Mouse (Mus musculus): ENCODE data around the gene Rnf34. TPM values are rescaled to one million over a fixed set of nuclear protein-coding genes. Genes with fewer than 3 reads are reported as not detected.

Rnf34 gene
- 51.9 and 56.0 TPM in 2 replicates for polyA plus RNA-seq (2015; fragmentation: Nextera tagmentation; extraction: Ambion mirVana)

- H3K36me3 ChIP-seq (ENCODE audit: poor library complexity, severe bottlenecking): no peaks in the 10 kb centered on the region
- H3K27ac ChIP-seq: peak within 1 kb of the TSS; percentile 93
- peak; percentile 100 for ATAC-seq
- H3K4me1 ChIP-seq: peaks cover 25% of the 10 kb centered on the region
- H3K4me3 ChIP-seq: peak within 1 kb of the TSS; percentile 80
- peak within 1 kb of the TSS; percentile 95 for H3K4me2 ChIP-seq
- H3K9ac ChIP-seq: peak within 1 kb of the TSS; percentile 96
- no peaks in the 10 kb centered on the region for H3K27me3 ChIP-seq
- under 1% methylated on average over 59 of the region's 61 CpGs for WGBS
- H3K9me3 ChIP-seq (replicated peaks): no peaks in the 10 kb centered on the region
Observed at GRCm38 (mm10) chr5:122849521-122850318, at the start of gene Rnf34. Gene Rnf34 (plus strand): TSS chr5:122850048.

- WGBS: 86% methylated on average over 13 of the region's 13 CpGs
- Histone ChIP-seq H3K9ac (no peak overlapping the region), H3K27me3 (no peaks in the 10 kb centered on the region), H3K36me3 (ENCODE audit: poor library complexity, severe bottlenecking) (peaks cover 96% of the 10 kb centered on the region), H3K4me3 (no peak overlapping the region), H3K4me1 (peaks cover 30% of the 10 kb centered on the region), H3K27ac (peak overlapping the region; percentile 74), H3K4me2 (no peak overlapping the region), H3K9me3 (replicated peaks) (no peaks in the 10 kb centered on the region)
- ATAC-seq: no peak
Observed at GRCm38 (mm10) chr5:122800345-122801010, 49.4 kb upstream of the Rnf34 start.

GRCm38 (mm10) chr5:122801684-122802083, 48.2 kb upstream of the Rnf34 start:
- peaks cover 97% of the 10 kb centered on the region for H3K36me3 ChIP-seq (ENCODE audit: poor library complexity, severe bottlenecking)
- no peak overlapping the region for H3K9ac ChIP-seq
- no peaks in the 10 kb centered on the region for H3K27me3 ChIP-seq
- peaks cover 30% of the 10 kb centered on the region for H3K4me1 ChIP-seq
- H3K9me3 ChIP-seq (replicated peaks): no peaks in the 10 kb centered on the region
- ATAC-seq: no peak
- WGBS: 94% methylated on average over 8 of the region's 8 CpGs
- H3K27ac ChIP-seq: no peak overlapping the region
- no peak overlapping the region for H3K4me2 ChIP-seq
- H3K4me3 ChIP-seq: no peak overlapping the region

- H3K4me1 ChIP-seq: peaks cover 30% of the 10 kb centered on the region
- H3K4me3 ChIP-seq: no peak overlapping the region
- ATAC-seq: no peak
- no peak overlapping the region for H3K4me2 ChIP-seq
- H3K9me3 ChIP-seq (replicated peaks): no peaks in the 10 kb centered on the region
- peaks cover 100% of the 10 kb centered on the region for H3K36me3 ChIP-seq (ENCODE audit: poor library complexity, severe bottlenecking)
- H3K27ac ChIP-seq: no peak overlapping the region
- WGBS: 84% methylated on average over 9 of the region's 9 CpGs
- H3K27me3 ChIP-seq: no peaks in the 10 kb centered on the region
- no peak overlapping the region for H3K9ac ChIP-seq
Observed at GRCm38 (mm10) chr5:122802706-122803105, 47.1 kb upstream of the Rnf34 start.

- H3K36me3 ChIP-seq (ENCODE audit: poor library complexity, severe bottlenecking): peaks cover 94% of the 10 kb centered on the region
- peaks cover 3% of the 10 kb centered on the region; the same call in 1 of the 2 replicates for H3K4me1 ChIP-seq
- H3K9ac ChIP-seq: no peak overlapping the region
- no peaks in the 10 kb centered on the region for H3K9me3 ChIP-seq (replicated peaks)
- no peak overlapping the region for H3K4me2 ChIP-seq
- WGBS: 61% methylated on average over 3 of the region's 3 CpGs
- no peak overlapping the region for H3K27ac ChIP-seq
- ATAC-seq: no peak
- H3K27me3 ChIP-seq: no peaks in the 10 kb centered on the region
- H3K4me3 ChIP-seq: no peak overlapping the region
Observed at GRCm38 (mm10) chr5:122805503-122805902, 44.3 kb upstream of the Rnf34 start.

GRCm38 (mm10) chr5:122811364-122812079, 38.3 kb upstream of the Rnf34 start:
- Histone ChIP-seq H3K4me2 (no peak overlapping the region), H3K9ac (no peak overlapping the region), H3K27ac (no peak overlapping the region), H3K9me3 (replicated peaks) (no peaks in the 10 kb centered on the region), H3K36me3 (ENCODE audit: poor library complexity, severe bottlenecking) (peaks cover 89% of the 10 kb centered on the region), H3K27me3 (no peaks in the 10 kb centered on the region), H3K4me3 (no peak overlapping the region), H3K4me1 (no peaks in the 10 kb centered on the region)
- WGBS: 91% methylated on average over 9 of the region's 9 CpGs
- no peak for ATAC-seq

GRCm38 (mm10) chr5:122812699-122813098, 37.1 kb upstream of the Rnf34 start:
- Histone ChIP-seq H3K4me2 (no peak overlapping the region), H3K27me3 (no peaks in the 10 kb centered on the region), H3K4me1 (no peaks in the 10 kb centered on the region), H3K27ac (no peak overlapping the region), H3K9me3 (replicated peaks) (no peaks in the 10 kb centered on the region), H3K9ac (no peak overlapping the region), H3K4me3 (no peak overlapping the region), H3K36me3 (ENCODE audit: poor library complexity, severe bottlenecking) (peaks cover 89% of the 10 kb centered on the region)
- ATAC-seq: no peak
- WGBS: 86% methylated on average over 3 of the region's 3 CpGs

GRCm38 (mm10) chr5:122820777-122821523, 28.9 kb upstream of the Rnf34 start, which contains the start of gene Anapc5:
Gene Anapc5 (minus strand): TSS chr5:122821339.
- peak; percentile 100 for ATAC-seq
- H3K9ac ChIP-seq: peak within 1 kb of the TSS; percentile 80
- peak within 1 kb of the TSS; percentile 78 for H3K4me3 ChIP-seq
- peaks cover 33% of the 10 kb centered on the region for H3K36me3 ChIP-seq (ENCODE audit: poor library complexity, severe bottlenecking)
- H3K4me2 ChIP-seq: peak within 1 kb of the TSS; percentile 64
- H3K27me3 ChIP-seq: no peaks in the 10 kb centered on the region
- under 1% methylated on average over 55 of the region's 55 CpGs for WGBS
- H3K4me1 ChIP-seq: peaks cover 13% of the 10 kb centered on the region
- peak within 1 kb of the TSS; percentile 92 for H3K27ac ChIP-seq
- no peaks in the 10 kb centered on the region for H3K9me3 ChIP-seq (replicated peaks)

GRCm38 (mm10) chr5:122821524-122821885, 28.3 kb upstream of the Rnf34 start:
- Histone ChIP-seq H3K36me3 (ENCODE audit: poor library complexity, severe bottlenecking) (peaks cover 28% of the 10 kb centered on the region), H3K9ac (peak overlapping the region; percentile 61), H3K9me3 (replicated peaks) (no peaks in the 10 kb centered on the region), H3K27ac (peak overlapping the region; percentile 92), H3K4me2 (peak overlapping the region; percentile 64), H3K4me1 (peaks cover 13% of the 10 kb centered on the region), H3K27me3 (no peaks in the 10 kb centered on the region), H3K4me3 (peak overlapping the region; percentile 78)
- under 1% methylated on average over 10 of the region's 10 CpGs for WGBS
- ATAC-seq: peak; percentile 71

GRCm38 (mm10) chr5:122822441-122822840, 27.4 kb upstream of the Rnf34 start:
- H3K27me3 ChIP-seq: no peaks in the 10 kb centered on the region
- ATAC-seq: no peak
- WGBS: 91% methylated on average over 4 of the region's 4 CpGs

GRCm38 (mm10) chr5:122823976-122824375, 25.9 kb upstream of the Rnf34 start:
- H3K4me1 ChIP-seq: peaks cover 13% of the 10 kb centered on the region

More at GRCm38 (mm10) chr5:122822441-122822840, 27.4 kb upstream of the Rnf34 start:
- Histone ChIP-seq H3K4me3 (no peak overlapping the region), H3K36me3 (ENCODE audit: poor library complexity, severe bottlenecking) (peaks cover 19% of the 10 kb centered on the region), H3K9me3 (replicated peaks) (no peaks in the 10 kb centered on the region), H3K27ac (no peak overlapping the region), H3K4me1 (peaks cover 13% of the 10 kb centered on the region), H3K4me2 (no peak overlapping the region), H3K9ac (no peak overlapping the region)

More at GRCm38 (mm10) chr5:122823976-122824375, 25.9 kb upstream of the Rnf34 start:
- no peak overlapping the region for H3K4me2 ChIP-seq
- no peak for ATAC-seq
- H3K9ac ChIP-seq: no peak overlapping the region
- H3K27ac ChIP-seq: no peak overlapping the region
- H3K27me3 ChIP-seq: no peaks in the 10 kb centered on the region
- H3K4me3 ChIP-seq: no peak overlapping the region
- no peaks in the 10 kb centered on the region for H3K9me3 ChIP-seq (replicated peaks)
- WGBS: 82% methylated on average over 1 of the region's 1 CpGs
- peaks cover 5% of the 10 kb centered on the region for H3K36me3 ChIP-seq (ENCODE audit: poor library complexity, severe bottlenecking)
